ENCODE assay signal across 8 mouse cellular contexts in the genomic region with DNA sequence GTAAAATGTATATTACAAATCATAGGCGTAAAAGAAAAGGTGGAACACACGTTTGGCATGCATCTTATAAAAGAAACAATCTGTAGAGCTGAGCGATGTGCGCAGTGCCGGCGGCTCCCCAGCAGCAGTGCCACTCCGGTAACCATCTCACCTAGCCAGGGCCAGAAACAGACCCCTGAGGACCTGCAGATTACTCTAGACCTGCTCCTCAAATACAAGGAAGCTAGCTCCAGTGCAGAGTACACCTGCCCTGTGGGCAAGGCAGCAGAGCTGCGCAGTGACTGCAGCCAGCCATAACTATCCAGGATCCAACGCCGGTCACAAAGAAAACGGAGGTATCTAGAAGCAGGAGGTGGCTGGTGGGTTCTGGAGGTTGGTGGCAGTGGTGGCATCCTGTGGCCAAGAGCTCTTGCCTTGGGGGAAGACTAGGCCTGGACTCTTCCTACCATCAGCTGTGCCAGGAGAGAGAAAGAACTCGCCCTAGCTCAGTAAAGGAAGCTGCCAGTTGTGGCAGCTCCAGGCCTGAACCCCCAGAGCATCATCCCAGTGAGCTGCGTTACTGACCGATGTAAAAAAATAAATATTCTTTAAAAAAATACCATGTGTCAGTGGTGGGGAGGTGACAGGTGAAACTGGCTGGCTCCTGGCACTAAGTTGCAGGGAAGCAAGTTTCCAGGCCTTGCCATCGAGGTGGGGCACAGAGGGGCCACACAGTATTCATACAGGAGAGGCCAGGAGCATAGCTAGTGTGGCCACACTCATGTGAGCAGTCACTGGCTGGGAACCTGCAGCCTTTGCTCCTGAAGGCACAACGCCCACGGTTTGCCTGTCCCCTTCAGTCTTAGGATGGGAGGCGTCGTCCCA. TPM values are rescaled to one million over a fixed set of nuclear protein-coding genes. Genes with fewer than 3 reads are reported as not detected.
DNase-seq lines count a peak whose midpoint lies in the region; ATAC-seq and TF ChIP-seq lines count a peak whose summit lies in the region.

No protein-coding gene starts in this region.

- peaks cover 13% of the 10 kb centered on the region for H3K27me3 ChIP-seq in heart, embryonic 10.5 days (ENCODE audit: insufficient read depth, poor library complexity, severe bottlenecking)
- peaks cover 8% of the 10 kb centered on the region; the same call in 1 of the 2 replicates for H3K27me3 ChIP-seq in embryonic facial prominence, embryonic 10.5 days (replicated peaks; ENCODE audit: low read depth, poor library complexity, severe bottlenecking)
- no peaks in the 10 kb centered on the region for H3K27me3 ChIP-seq in hindbrain, postnatal 0 days (ENCODE audit: insufficient read depth, low read length)
- H3K27me3 ChIP-seq in midbrain, embryonic 12.5 days = peaks cover 10% of the 10 kb centered on the region

- H3K4me1 ChIP-seq in heart, embryonic 10.5 days = peaks cover 42% of the 10 kb centered on the region
- peaks cover 31% of the 10 kb centered on the region for H3K4me1 ChIP-seq in embryonic facial prominence, embryonic 10.5 days
- H3K4me1 ChIP-seq in hindbrain, postnatal 0 days (ENCODE audit: insufficient read depth, low read length) = 0 out of 2 replicates have a peak, but pooled peaks cover 3% of the 10 kb centered on the region
- H3K4me1 ChIP-seq in midbrain, embryonic 12.5 days = peaks cover 24% of the 10 kb centered on the region

- no peaks in the 10 kb centered on the region for H3K9me3 ChIP-seq in heart, embryonic 10.5 days
- no peaks in the 10 kb centered on the region for H3K9me3 ChIP-seq in embryonic facial prominence, embryonic 10.5 days
- no peaks in the 10 kb centered on the region for H3K9me3 ChIP-seq in hindbrain, postnatal 0 days (ENCODE audit: low read length)
- no peaks in the 10 kb centered on the region for H3K9me3 ChIP-seq in midbrain, embryonic 12.5 days

- H3K36me3 ChIP-seq in heart, embryonic 10.5 days = peaks cover 64% of the 10 kb centered on the region
- peaks cover 81% of the 10 kb centered on the region for H3K36me3 ChIP-seq in embryonic facial prominence, embryonic 10.5 days (replicated peaks)
- peaks cover 40% of the 10 kb centered on the region for H3K36me3 ChIP-seq in hindbrain, postnatal 0 days (ENCODE audit: insufficient read depth, low read length)
- peaks cover 55% of the 10 kb centered on the region for H3K36me3 ChIP-seq in midbrain, embryonic 12.5 days

- no peak for ATAC-seq in hindbrain, postnatal 0 days
- ATAC-seq in midbrain, embryonic 12.5 days (ENCODE audit: low FRiP score, low read depth) = no peak
- no peak for ATAC-seq in megakaryocyte progenitor cell, adult 5-6 weeks (replicated peaks; ENCODE audit: poor library complexity)

- intact Hi-C loops in heart, postnatal 25 days (cut with DNase I) = loop anchor here (2.0 kb wide), 1 partner anchor 17 kb away; the partner anchor contains the start of gene Lmnb2

- H3K9ac ChIP-seq in hindbrain, postnatal 0 days (replicated peaks; ENCODE audit: low read length) = peak overlapping the region; percentile 30; the same call in 1 of the 2 replicates
- H3K9ac ChIP-seq in midbrain, embryonic 12.5 days (replicated peaks) = no peak overlapping the region; the same call in 1 of the 2 replicates

- DNase-seq in heart, embryonic 10.5 days (ENCODE audit: low spot score) = no peak
- DNase-seq in heart, postnatal 25 days (ENCODE audit: low spot score) = no peak
- DNase-seq in embryonic facial prominence, embryonic 10.5 days (ENCODE audit: low spot score) = no peak
- DNase-seq in hindbrain, postnatal 0 days (ENCODE audit: low spot score) = no peak
- no peak for DNase-seq in Muller cell, postnatal 12 days (ENCODE audit: inconsistent ontology term)
- no peak for DNase-seq in layer of hippocampus, adult 9-11 months

- H3K4me2 ChIP-seq in hindbrain, postnatal 0 days (ENCODE audit: low read depth, low read length) = peak overlapping the region; percentile 81; the same call in 1 of the 2 replicates
- H3K4me2 ChIP-seq in midbrain, embryonic 12.5 days (replicated peaks) = peak overlapping the region; percentile 97; the same call in 1 of the 2 replicates

- WGBS in heart, embryonic 10.5 days = 87% methylated on average over 19 of the region's 19 CpGs
- 88% methylated on average over 19 of the region's 19 CpGs for WGBS in embryonic facial prominence, embryonic 10.5 days
- WGBS in hindbrain, postnatal 0 days = 91% methylated on average over 19 of the region's 19 CpGs
- WGBS in midbrain, embryonic 12.5 days = 89% methylated on average over 19 of the region's 19 CpGs

- 0 out of 2 replicates have a peak overlapping the region, but pooled peaks have one; percentile 24 for H3K4me3 ChIP-seq in heart, embryonic 10.5 days
- H3K4me3 ChIP-seq in embryonic facial prominence, embryonic 10.5 days = peak overlapping the region; percentile 94
- H3K4me3 ChIP-seq in hindbrain, postnatal 0 days (ENCODE audit: low read length) = no peak overlapping the region
- H3K4me3 ChIP-seq in midbrain, embryonic 12.5 days = no peak overlapping the region

- H3K27ac ChIP-seq in heart, embryonic 10.5 days = peak overlapping the region; percentile 90
- peak overlapping the region; percentile 54 for H3K27ac ChIP-seq in embryonic facial prominence, embryonic 10.5 days (replicated peaks)
- H3K27ac ChIP-seq in hindbrain, postnatal 0 days = peak overlapping the region; percentile 91; the same call in 1 of the 2 replicates
- H3K27ac ChIP-seq in midbrain, embryonic 12.5 days (replicated peaks) = peak overlapping the region; percentile 49

- TF ChIP-seq CTCF in hindbrain, postnatal 0 days (IDR thresholded peaks at IDR 0.05; ENCODE audit: low read depth) = no peak

RNA-seq across cellular contexts. Expression of gene Timm13, which starts 0.9 kb away (rescaled TPM):
- 348 and 363 TPM in 2 replicates for polyA plus RNA-seq in heart, embryonic 10.5 days (2016; fragmentation: Nextera tagmentation; extraction: Ambion mirVana)
- 100 to 1,000 TPM; 143 to 148 TPM for total RNA-seq in heart, postnatal 25 days (2021)
- 349 and 359 TPM in 2 replicates for polyA plus RNA-seq in embryonic facial prominence, embryonic 10.5 days (2016; fragmentation: Nextera tagmentation; extraction: Ambion mirVana)
- 150 and 155 TPM in 2 replicates for total RNA-seq in hindbrain, postnatal 0 days (2014; rRNA removed)
- polyA plus RNA-seq in hindbrain, postnatal 0 days (2015; fragmentation: Nextera tagmentation; extraction: Ambion mirVana) = 366 and 369 TPM in 2 replicates
- 305 and 308 TPM in 2 replicates for polyA plus RNA-seq in midbrain, embryonic 12.5 days (2016; fragmentation: Nextera tagmentation; extraction: Ambion mirVana)
- 132 and 150 TPM in 2 replicates for total RNA-seq in megakaryocyte progenitor cell, adult 5-6 weeks (2015)
- total RNA-seq in megakaryocyte progenitor cell, adult 5-6 weeks (2017) = 55.3 and 100 TPM in 2 replicates

RNA-seq across cellular contexts. Expression of gene Lmnb2, which starts 16.4 kb away (rescaled TPM):
- polyA plus RNA-seq in heart, embryonic 10.5 days (2016; fragmentation: Nextera tagmentation; extraction: Ambion mirVana) = 39.7 and 47.3 TPM in 2 replicates
- 1 to 10 TPM; 4.6 to 5.6 TPM for total RNA-seq in heart, postnatal 25 days (2021)
- polyA plus RNA-seq in embryonic facial prominence, embryonic 10.5 days (2016; fragmentation: Nextera tagmentation; extraction: Ambion mirVana) = 82.7 and 83.1 TPM in 2 replicates
- 42.3 and 43.2 TPM in 2 replicates for total RNA-seq in hindbrain, postnatal 0 days (2014; rRNA removed)
- 24.8 and 25.6 TPM in 2 replicates for polyA plus RNA-seq in hindbrain, postnatal 0 days (2015; fragmentation: Nextera tagmentation; extraction: Ambion mirVana)
- 61.7 and 62.0 TPM in 2 replicates for polyA plus RNA-seq in midbrain, embryonic 12.5 days (2016; fragmentation: Nextera tagmentation; extraction: Ambion mirVana)
- total RNA-seq in megakaryocyte progenitor cell, adult 5-6 weeks (2015) = 11.7 and 13.9 TPM in 2 replicates
- total RNA-seq in megakaryocyte progenitor cell, adult 5-6 weeks (2017) = 49.3 and 56.9 TPM in 2 replicates

RNA-seq across cellular contexts. Expression of gene Gadd45b, which starts 28.2 kb away (rescaled TPM):
- polyA plus RNA-seq in heart, embryonic 10.5 days (2016; fragmentation: Nextera tagmentation; extraction: Ambion mirVana) = 17.1 and 20.1 TPM in 2 replicates
- total RNA-seq in heart, postnatal 25 days (2021) = 10 to 100 TPM in 1 of 2 experiments, 1 to 10 TPM in 1; 8.2 to 14.1 TPM
- polyA plus RNA-seq in embryonic facial prominence, embryonic 10.5 days (2016; fragmentation: Nextera tagmentation; extraction: Ambion mirVana) = 6.5 and 6.8 TPM in 2 replicates
- total RNA-seq in hindbrain, postnatal 0 days (2014; rRNA removed) = 4.4 and 8.2 TPM in 2 replicates
- 7.5 and 8.6 TPM in 2 replicates for polyA plus RNA-seq in hindbrain, postnatal 0 days (2015; fragmentation: Nextera tagmentation; extraction: Ambion mirVana)
- polyA plus RNA-seq in midbrain, embryonic 12.5 days (2016; fragmentation: Nextera tagmentation; extraction: Ambion mirVana) = 8.7 and 11.8 TPM in 2 replicates
- total RNA-seq in megakaryocyte progenitor cell, adult 5-6 weeks (2015) = 18.7 and 20.7 TPM in 2 replicates
- 17.6 and 17.9 TPM in 2 replicates for total RNA-seq in megakaryocyte progenitor cell, adult 5-6 weeks (2017)

RNA-seq across cellular contexts. Expression of gene Tmprss9, which starts 30.0 kb away (rescaled TPM):
- polyA plus RNA-seq in heart, embryonic 10.5 days (2016; fragmentation: Nextera tagmentation; extraction: Ambion mirVana) = not detected in 2 replicates
- not detected for total RNA-seq in heart, postnatal 25 days (2021)
- 0.06 and 0.10 TPM in 2 replicates for polyA plus RNA-seq in embryonic facial prominence, embryonic 10.5 days (2016; fragmentation: Nextera tagmentation; extraction: Ambion mirVana)
- 0.04 and 0.10 TPM in 2 replicates for total RNA-seq in hindbrain, postnatal 0 days (2014; rRNA removed)
- polyA plus RNA-seq in hindbrain, postnatal 0 days (2015; fragmentation: Nextera tagmentation; extraction: Ambion mirVana) = 0.14 and 0.26 TPM in 2 replicates
- 0.08 and 0.14 TPM in 2 replicates for polyA plus RNA-seq in midbrain, embryonic 12.5 days (2016; fragmentation: Nextera tagmentation; extraction: Ambion mirVana)
- total RNA-seq in megakaryocyte progenitor cell, adult 5-6 weeks (2015) = not detected in 2 replicates
- total RNA-seq in megakaryocyte progenitor cell, adult 5-6 weeks (2017) = not detected in 2 replicates

RNA-seq across cellular contexts. Expression of gene Sppl2b, which starts 46.6 kb away (rescaled TPM):
- 32.1 and 34.6 TPM in 2 replicates for polyA plus RNA-seq in heart, embryonic 10.5 days (2016; fragmentation: Nextera tagmentation; extraction: Ambion mirVana)
- total RNA-seq in heart, postnatal 25 days (2021) = 10 to 100 TPM; 22.4 to 23.6 TPM
- polyA plus RNA-seq in embryonic facial prominence, embryonic 10.5 days (2016; fragmentation: Nextera tagmentation; extraction: Ambion mirVana) = 45.2 and 45.3 TPM in 2 replicates
- 161 and 174 TPM in 2 replicates for total RNA-seq in hindbrain, postnatal 0 days (2014; rRNA removed)
- 76.0 and 76.2 TPM in 2 replicates for polyA plus RNA-seq in hindbrain, postnatal 0 days (2015; fragmentation: Nextera tagmentation; extraction: Ambion mirVana)
- polyA plus RNA-seq in midbrain, embryonic 12.5 days (2016; fragmentation: Nextera tagmentation; extraction: Ambion mirVana) = 44.6 and 47.1 TPM in 2 replicates
- total RNA-seq in megakaryocyte progenitor cell, adult 5-6 weeks (2015) = 17.7 and 18.2 TPM in 2 replicates
- 29.4 and 39.4 TPM in 2 replicates for total RNA-seq in megakaryocyte progenitor cell, adult 5-6 weeks (2017)

Comparison
In these comparisons a context has a peak if more than half of its experiments do, and no peak if none do; other contexts are left out.
1. H3K4me3 ChIP-seq: peak in heart, embryonic 10.5 days (single experiment) and embryonic facial prominence, embryonic 10.5 days (single experiment); none in hindbrain, postnatal 0 days (single experiment) and midbrain, embryonic 12.5 days (single experiment).
2. Peak in every context shown above with its lines, with median percentiles within 50 percentile points of each other: H3K27ac ChIP-seq.